Mouse (Mus musculus): ENCODE data around the gene Satb1.

DNA sequence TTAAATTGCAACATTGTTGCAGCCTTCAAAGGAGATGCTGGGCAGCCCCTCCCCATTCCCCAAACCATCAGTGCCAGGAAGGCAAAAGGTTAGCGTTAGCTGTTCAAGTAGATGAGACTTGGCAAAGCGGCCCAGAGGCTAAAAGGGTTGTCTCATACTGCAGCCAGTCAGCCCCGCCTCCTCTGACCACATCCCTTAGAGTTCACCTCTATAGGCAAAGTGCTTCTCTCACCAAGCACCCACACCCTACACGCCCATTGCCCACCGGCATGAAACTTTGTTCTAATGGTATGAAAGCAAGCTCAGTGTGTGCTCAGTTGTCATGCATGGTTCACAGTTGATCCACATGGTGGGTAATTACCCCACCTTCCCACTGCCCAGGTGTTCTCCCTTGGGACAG is 43.4 kb upstream of the Satb1 start:
- TF ChIP-seq CTCF (IDR thresholded peaks at IDR 0.05; ENCODE audit: borderline replicate concordance, insufficient read depth, low read length) (no peak), POLR2A (IDR thresholded peaks at IDR 0.05; ENCODE audit: low read depth, low read length) (no peak)

Measured in embryonic fibroblast, embryonic 13.5 days (primary cell).